Mouse (Mus musculus) kidney, adult 2 months (tissue): ENCODE measurements around the gene Kcmf1. TPM values are rescaled to one million over a fixed set of nuclear protein-coding genes. Genes with fewer than 3 reads are reported as not detected.
A peak's percentile ranks its signal among the peaks of the same experiment; 100 is the strongest.
"Not testable (repeated sequence)": the region's sequence is repeated elsewhere in the genome, so short reads cannot be mapped to it uniquely, and the experiment has no call there.

Experiments
- DNase-seq: peaks from one replicate; pipeline ENCODE4 v3.0.0; 2021
- H3K27ac ChIP-seq: fragments of 200-500 bp; 2 replicates; pipeline ENCODE4 v1.5.1; 2012; ENCODE audit warnings: low read depth, low read length, control low read depth, inconsistent platforms; ENCODE audit not compliant: insufficient read depth
- H3K27me3 ChIP-seq: fragments of 200-500 bp; replicated peaks from 2 replicates; pipeline ENCODE4 v1.6.1; 2012; ENCODE audit warnings: mild to moderate bottlenecking, moderate library complexity, low read length, inconsistent platforms; ENCODE audit not compliant: control insufficient read depth, insufficient read depth
- H3K36me3 ChIP-seq: fragments of 200-500 bp; 2 replicates; pipeline ENCODE4 v1.6.1; 2012; ENCODE audit warnings: mild to moderate bottlenecking, moderate library complexity, low read length, inconsistent platforms; ENCODE audit not compliant: control insufficient read depth, insufficient read depth
- H3K4me1 ChIP-seq: fragments of 200-500 bp; 2 replicates; pipeline ENCODE4 v1.6.1; 2011; ENCODE audit warnings: low read length; ENCODE audit not compliant: control insufficient read depth, insufficient read depth
- H3K4me3 ChIP-seq: fragments of 200-500 bp; 2 replicates; pipeline ENCODE4 v1.5.1; 2011; ENCODE audit warnings: mild to moderate bottlenecking, low read depth, low read length, control low read depth; ENCODE audit not compliant: insufficient read depth
- CTCF ChIP-seq: fragments of 200-500 bp; conservative IDR thresholded peaks from 2 replicates; pipeline ENCODE4 v1.5.1; 2011; ENCODE audit warnings: low read depth, mild to moderate bottlenecking, control low read depth, low read length, moderate library complexity, mixed read lengths; ENCODE audit not compliant: insufficient read depth, insufficient read length
- POLR2A ChIP-seq: fragments of 200-500 bp; IDR thresholded peaks from one replicate; pipeline ENCODE4 v1.6.1; 2011; ENCODE audit warnings: low read depth, low read length, control low read depth
- WGBS: fragments of 180-500 bp; shearing (Covaris S2); methylation state at CpG from one replicate; pipeline ENCODE4 v1.1.7; 2018; 5-methylcytosine and 5-hydroxymethylcytosine counted together
- polyA plus RNA-seq: library from polyadenylated mRNA; depleted of rRNA; stranded (reverse); fragments of >200 nt; gene quantifications from 2 replicates; pipeline ENCODE4 v1.2.3, GENCODE M21; 2012

Kcmf1 gene
- polyA plus RNA-seq, 1 experiment, result 160 TPM

GRCm38 (mm10) chr6:72840867-72841780 lies 58.7 kb downstream of the Kcmf1 start:
- Histone ChIP-seq H3K36me3 (peaks cover 8% of the 10 kb centered on the region; the same call in 1 of the 2 replicates), H3K27me3 (no peaks in the 10 kb centered on the region), H3K27ac (no peak overlapping the region), H3K4me1 (no peaks in the 10 kb centered on the region), H3K4me3 (no peak overlapping the region)
- no peak for DNase-seq
- TF ChIP-seq CTCF (no peak), POLR2A (no peak)
- WGBS, result 74% methylated on average over 13 of the region's 13 CpGs

GRCm38 (mm10) chr6:72837756-72838155 lies 62.0 kb downstream of the Kcmf1 start:
- no peak for DNase-seq
- Histone ChIP-seq H3K4me3 (no peak overlapping the region), H3K36me3 (peaks cover 3% of the 10 kb centered on the region; the same call in 1 of the 2 replicates), H3K27me3 (no peaks in the 10 kb centered on the region), H3K4me1 (no peaks in the 10 kb centered on the region), H3K27ac (no peak overlapping the region)
- TF ChIP-seq CTCF (no peak), POLR2A (no peak)
- 87% methylated on average over 4 of the region's 4 CpGs for WGBS

- DNase-seq, result no peak
- H3K4me1 ChIP-seq, result no peaks in the 10 kb centered on the region
- 59% methylated on average over 4 of the region's 4 CpGs for WGBS
- H3K36me3 ChIP-seq, result no peaks in the 10 kb centered on the region
- no peak overlapping the region for H3K4me3 ChIP-seq
- no peak overlapping the region for H3K27ac ChIP-seq
- H3K27me3 ChIP-seq, result no peaks in the 10 kb centered on the region
- TF ChIP-seq CTCF, result no peak
- TF ChIP-seq POLR2A, result no peak
Observed at GRCm38 (mm10) chr6:72834518-72834917, 65.3 kb downstream of the Kcmf1 start.

GRCm38 (mm10) chr6:72831858-72832257 lies 67.9 kb downstream of the Kcmf1 start:
- no peaks in the 10 kb centered on the region for H3K36me3 ChIP-seq
- WGBS, result 58% methylated on average over 3 of the region's 3 CpGs
- H3K4me3 ChIP-seq, result no peak overlapping the region
- no peaks in the 10 kb centered on the region for H3K27me3 ChIP-seq
- DNase-seq, result no peak
- no peaks in the 10 kb centered on the region for H3K4me1 ChIP-seq
- no peak for TF ChIP-seq POLR2A
- no peak for TF ChIP-seq CTCF
- H3K27ac ChIP-seq, result no peak overlapping the region

- 23% methylated on average over 3 of the region's 3 CpGs for WGBS
- DNase-seq, result peak; percentile 61
- TF ChIP-seq POLR2A, result no peak
- TF ChIP-seq CTCF, result peak; percentile 63
Observed at GRCm38 (mm10) chr6:72831276-72831675, 68.5 kb downstream of the Kcmf1 start.

GRCm38 (mm10) chr6:72828857-72829256 lies 70.9 kb downstream of the Kcmf1 start:
- 91% methylated on average over 3 of the region's 3 CpGs for WGBS
- DNase-seq, result peak; percentile 11
- Histone ChIP-seq H3K4me3 (no peak overlapping the region), H3K27me3 (no peaks in the 10 kb centered on the region), H3K36me3 (no peaks in the 10 kb centered on the region), H3K27ac (no peak overlapping the region), H3K4me1 (no peaks in the 10 kb centered on the region)
- TF ChIP-seq POLR2A (no peak), CTCF (peak; percentile 65)

More at GRCm38 (mm10) chr6:72831276-72831675, 68.5 kb downstream of the Kcmf1 start:
- no peaks in the 10 kb centered on the region for H3K36me3 ChIP-seq
- no peak overlapping the region for H3K4me3 ChIP-seq
- H3K27me3 ChIP-seq, result no peaks in the 10 kb centered on the region
- H3K4me1 ChIP-seq, result no peaks in the 10 kb centered on the region
- no peak overlapping the region for H3K27ac ChIP-seq

GRCm38 (mm10) chr6:72828037-72828436 lies 71.7 kb downstream of the Kcmf1 start:
- not testable (repeated sequence) for H3K4me1 ChIP-seq, H3K27ac ChIP-seq, H3K36me3 ChIP-seq, H3K4me3 ChIP-seq, H3K27me3 ChIP-seq, DNase-seq
- WGBS, result 14% methylated on average over 9 of the region's 9 CpGs
